Mouse (Mus musculus): ENCODE measurements around the gene Pld2.

DNA sequence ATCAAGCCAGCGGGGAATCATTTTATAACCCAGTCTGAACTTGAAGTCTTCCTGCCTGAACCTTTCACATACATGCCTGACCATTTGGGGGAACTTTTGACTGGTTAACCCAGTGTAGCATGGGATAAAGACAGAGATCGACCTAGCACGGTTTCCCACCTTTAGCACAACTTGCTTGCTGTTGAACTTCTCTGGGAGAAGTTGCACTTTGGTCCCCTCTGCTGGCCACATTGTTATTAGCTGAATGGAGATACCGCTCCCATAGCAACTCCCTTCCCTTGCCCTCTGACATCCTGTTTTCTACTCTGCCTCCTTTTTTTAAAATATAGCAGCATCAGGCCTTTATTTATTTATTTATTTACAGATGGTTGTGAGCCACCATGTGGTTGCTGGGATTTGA is 33.5 kb upstream of the Pld2 start:
- TF ChIP-seq CTCF (IDR thresholded peaks at IDR 0.05; ENCODE audit: low read depth) (peak; percentile 82), EP300 (IDR thresholded peaks at IDR 0.05; ENCODE audit: low read depth) (no peak)
